Mouse (Mus musculus) retina, adult 2 months (tissue): ENCODE measurements around the gene Map1lc3b.

Experiments
- DNase-seq: peaks from one replicate; pipeline ENCODE4 v3.0.0-alpha.2; 2012; ENCODE audit warnings: low read depth, low spot score

Gene Map1lc3b

GRCm38 (mm10) chr8:121590203-121591177, at the start of gene Map1lc3b:
TSS of gene Map1lc3b (plus strand) at chr8:121590361.
- DNase-seq = peak; percentile 89

- DNase-seq = no peak
These were observed 48.3 kb upstream of the Map1lc3b start for GRCm38 (mm10) chr8:121541862-121542261.

- DNase-seq = no peak
These were observed 47.3 kb upstream of the Map1lc3b start for GRCm38 (mm10) chr8:121542901-121543300.

GRCm38 (mm10) chr8:121544276-121544785, 45.8 kb upstream of the Map1lc3b start, which contains the start of gene 1700018B08Rik:
TSS of gene 1700018B08Rik (minus strand) at chr8:121544320.
- DNase-seq = no peak

DNA sequence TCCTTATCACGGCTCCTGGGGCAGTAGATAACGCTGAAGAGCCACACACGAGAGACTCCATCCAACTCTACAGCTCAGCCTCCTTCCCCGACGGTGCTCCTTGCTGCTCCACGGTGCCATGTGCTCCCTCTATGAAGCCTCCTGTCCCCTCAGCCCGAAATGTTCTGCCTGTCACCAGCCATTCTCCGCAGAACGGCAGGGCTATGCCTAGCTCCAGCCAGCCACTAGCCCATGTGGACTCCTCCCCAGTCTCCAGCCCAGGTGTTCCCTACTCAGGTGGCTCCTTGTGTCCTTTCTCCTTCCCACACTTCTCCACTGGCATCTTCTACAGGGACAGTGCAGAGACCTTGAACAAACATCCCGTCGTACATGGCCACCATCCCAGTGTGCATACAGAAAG, 45.2 kb upstream of the Map1lc3b start:
- DNase-seq = no peak

GRCm38 (mm10) chr8:121547132-121547531, 43.0 kb upstream of the Map1lc3b start:
- peak; percentile 51 for DNase-seq

DNA sequence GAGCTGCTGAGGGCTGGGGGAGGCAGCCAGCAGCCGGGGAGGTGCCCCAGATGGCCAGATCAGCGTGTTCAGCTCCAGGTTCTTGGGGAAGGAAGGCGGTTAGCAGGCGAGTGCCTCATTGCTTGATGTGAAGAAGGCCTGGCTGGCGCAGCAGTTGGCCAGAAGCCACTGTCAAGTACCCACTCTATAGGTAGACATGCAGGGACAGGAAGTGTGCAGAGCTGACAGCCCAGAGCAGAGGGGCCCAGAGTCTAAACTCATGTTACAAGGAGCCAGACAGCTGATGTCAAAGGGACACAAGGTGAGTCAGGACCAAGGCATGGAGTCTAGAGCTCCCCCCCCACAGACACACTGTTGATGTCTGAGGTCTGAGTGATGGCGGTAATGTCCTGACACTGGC, 40.1 kb upstream of the Map1lc3b start:
- no peak for DNase-seq

- DNase-seq = no peak
These were observed 38.8 kb upstream of the Map1lc3b start for GRCm38 (mm10) chr8:121551065-121551985.

- no peak for DNase-seq
These were observed 37.7 kb upstream of the Map1lc3b start for GRCm38 (mm10) chr8:121552506-121552905.

DNA sequence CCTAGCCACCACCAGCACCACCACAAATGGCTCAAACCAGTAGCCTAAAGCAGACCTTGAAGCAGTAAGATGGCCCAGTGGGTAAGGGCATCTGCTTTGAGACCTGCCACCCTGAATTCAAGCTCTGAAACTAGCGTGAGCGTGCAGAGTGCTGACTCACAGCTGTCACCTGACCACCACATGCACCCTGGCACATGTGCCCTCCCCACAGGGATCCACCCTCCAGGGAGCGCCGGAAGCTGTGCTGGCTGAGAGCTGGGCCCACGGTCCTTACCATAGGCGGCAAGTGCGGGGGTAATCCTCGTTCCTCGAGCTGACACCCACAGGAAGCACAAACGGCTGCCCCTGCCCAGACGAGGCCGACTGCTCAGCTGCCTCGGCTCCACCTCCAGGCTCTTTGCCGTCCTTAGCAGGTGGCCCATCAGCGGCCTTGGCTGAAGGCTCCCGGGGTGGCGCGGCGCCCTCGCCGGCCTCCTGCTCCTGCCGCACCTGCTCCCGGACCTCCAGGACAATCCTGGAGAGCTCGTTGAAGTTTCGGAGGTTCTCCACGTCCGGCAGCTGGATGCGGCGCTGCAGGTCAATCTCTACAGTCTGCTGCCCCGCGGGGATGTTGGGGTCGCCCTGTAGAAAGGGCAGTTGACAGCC, 36.2 kb upstream of the Map1lc3b start:
- DNase-seq = no peak

DNA sequence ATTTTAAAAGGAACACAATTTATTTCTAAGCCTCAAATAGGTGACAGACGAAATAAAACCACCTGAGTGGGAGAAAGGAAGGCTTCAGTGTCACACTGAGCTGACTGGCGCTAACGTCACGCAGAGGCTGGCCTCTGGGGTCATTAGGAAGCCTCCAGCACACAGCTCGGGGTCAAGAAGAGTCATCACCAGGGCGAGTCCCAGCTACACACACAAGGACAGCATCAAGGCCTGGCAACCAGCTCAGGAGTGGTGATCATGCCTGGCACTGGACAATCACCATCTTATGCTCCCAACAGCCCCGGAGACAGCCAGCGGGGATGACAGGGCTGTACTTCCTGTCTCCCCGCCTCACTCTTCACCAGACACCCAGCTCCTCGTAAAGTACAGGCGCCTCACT, 32.4 kb upstream of the Map1lc3b start:
- DNase-seq = no peak

DNA sequence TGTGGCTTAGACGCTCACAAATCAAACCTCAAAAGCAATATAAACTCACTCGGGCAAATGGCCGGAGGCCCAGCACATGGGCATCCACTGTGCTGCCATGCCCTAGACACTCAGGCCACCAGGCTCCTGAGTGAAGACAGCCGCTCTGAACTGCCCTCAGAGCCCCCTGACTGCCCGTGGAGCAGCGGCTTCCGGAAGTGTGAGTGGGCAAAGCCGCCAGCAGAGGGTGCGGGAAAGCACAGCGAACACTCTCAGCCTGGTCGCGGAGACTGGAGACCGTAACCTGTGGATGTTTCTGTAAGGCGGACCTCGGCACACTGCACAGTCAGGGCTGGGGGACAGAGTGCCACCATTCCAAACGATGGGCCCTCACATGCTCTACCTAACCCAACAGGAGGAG, 31.6 kb upstream of the Map1lc3b start:
- no peak for DNase-seq

DNA sequence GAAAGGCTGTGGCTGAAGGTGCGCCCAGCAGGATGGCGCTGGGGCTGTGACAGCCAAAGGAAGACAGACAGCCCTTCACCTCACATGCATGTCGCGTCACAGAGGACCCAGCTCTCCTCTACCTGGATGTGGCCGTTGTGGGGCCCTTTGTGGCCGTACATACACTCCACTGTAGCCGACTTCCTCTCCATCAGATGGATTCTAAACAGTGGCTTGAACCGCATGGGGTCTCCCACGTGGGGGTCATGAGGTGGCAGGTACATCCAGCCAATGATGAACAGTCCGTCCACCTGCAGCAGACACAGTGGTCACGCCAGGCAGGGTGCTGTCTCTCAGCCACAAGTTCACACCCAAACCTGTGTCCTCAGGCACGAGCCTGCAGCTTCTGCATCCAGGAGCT, 30.4 kb upstream of the Map1lc3b start:
- no peak for DNase-seq

GRCm38 (mm10) chr8:121560432-121561100, 29.6 kb upstream of the Map1lc3b start:
- DNase-seq = no peak

GRCm38 (mm10) chr8:121561636-121562345, 28.4 kb upstream of the Map1lc3b start:
- no peak for DNase-seq

GRCm38 (mm10) chr8:121562941-121563351, 27.2 kb upstream of the Map1lc3b start:
- DNase-seq = no peak

DNA sequence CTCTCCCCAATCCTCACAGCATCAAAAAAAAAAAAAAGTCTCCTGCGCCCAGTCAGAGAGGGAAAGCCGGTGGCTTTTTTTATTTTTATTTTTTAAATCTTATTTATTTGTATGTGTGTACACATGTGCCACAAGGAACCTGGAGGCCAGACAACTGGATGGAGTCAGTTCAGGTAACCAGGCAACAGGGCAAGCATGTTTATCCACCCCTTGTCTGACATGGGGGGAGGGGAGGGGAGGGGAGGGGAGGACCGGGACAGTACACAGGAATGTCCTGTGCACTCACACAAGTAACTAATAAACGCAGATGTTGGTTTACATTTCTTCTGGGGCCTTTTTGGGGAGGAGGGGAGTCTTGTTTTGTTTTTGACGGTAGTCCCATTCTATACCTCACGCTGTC, 26.5 kb upstream of the Map1lc3b start:
- DNase-seq = no peak

GRCm38 (mm10) chr8:121568321-121568720, 21.8 kb upstream of the Map1lc3b start:
- no peak for DNase-seq

DNA sequence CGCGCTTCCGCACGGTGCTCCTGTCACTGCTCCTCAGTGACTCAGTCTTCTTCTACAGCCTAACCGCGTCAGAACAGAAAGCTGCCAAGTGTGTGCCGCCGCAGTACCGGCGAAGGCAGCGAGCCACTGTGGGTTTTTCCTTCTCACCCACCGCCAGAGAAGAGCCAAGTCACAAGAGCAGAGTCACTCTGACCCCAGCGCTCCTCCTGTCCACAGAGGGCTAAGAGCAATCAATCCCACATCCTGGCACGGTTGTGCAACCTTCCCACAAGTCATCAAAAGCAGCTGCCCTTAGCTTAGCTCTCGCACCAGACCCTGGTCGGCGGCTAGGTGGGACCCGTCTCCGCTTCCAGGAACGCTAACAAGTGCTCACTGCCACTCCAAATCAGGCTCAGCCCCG, 19.8 kb upstream of the Map1lc3b start:
- no peak for DNase-seq

DNA sequence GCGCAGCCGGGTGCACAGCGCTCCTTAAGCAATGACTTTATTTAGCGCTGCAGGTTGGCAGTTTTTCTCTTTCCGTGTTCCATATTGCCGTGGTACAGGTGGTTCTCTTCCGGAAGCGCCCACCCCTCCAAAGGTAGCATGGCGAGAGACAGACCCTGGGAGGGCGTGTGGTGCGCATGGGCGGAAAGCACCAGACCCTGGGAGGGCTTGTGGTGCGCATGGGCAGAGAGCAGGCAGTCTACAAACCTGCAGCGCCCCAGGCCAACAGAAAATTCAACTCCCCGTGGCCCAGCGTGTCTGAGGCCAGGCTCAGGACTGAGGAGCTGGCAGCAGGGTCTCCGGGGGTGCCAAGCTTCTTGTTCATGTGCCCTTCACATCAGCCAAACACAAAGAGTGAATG, 19.4 kb upstream of the Map1lc3b start:
- DNase-seq = no peak
